25 mouse cellular contexts compared by ENCODE assay signal in genomic region chr5:128360946-128361675, GRCm38 (mm10).
DNase-seq lines count a peak whose midpoint lies in the region; ATAC-seq and TF ChIP-seq lines count a peak whose summit lies in the region.
"Had no signal": no experiment of that assay in that cellular context is flagged by ENCODE, and none has a peak within 500 bp of the region (broad histone marks: within the 10 kb centered on the region; RNA-seq: fewer than 3 reads in every experiment).

No protein-coding gene starts in this region.

- no peaks in the 10 kb centered on the region for H3K9me3 ChIP-seq in E14TG2a.4 (ENCODE audit: low read length)
- H3K9me3 ChIP-seq in neural tube, embryonic 13.5 days, result no peaks in the 10 kb centered on the region
- H3K9me3 ChIP-seq: forebrain, embryonic 13.5 days; heart, embryonic 13.5 days; hindbrain, embryonic 10.5 days; hindbrain, embryonic 15.5 days; midbrain, embryonic 15.5 days; stomach, embryonic 15.5 days had no signal

- WGBS in neural tube, embryonic 13.5 days, result 38% methylated on average over 23 of the region's 23 CpGs

- no peaks in the 10 kb centered on the region for H3K27me3 ChIP-seq in E14TG2a.4 (ENCODE audit: insufficient read depth, low read length)
- peaks cover 4% of the 10 kb centered on the region; the same call in 1 of the 2 replicates for H3K27me3 ChIP-seq in neural tube, embryonic 13.5 days
- H3K27me3 ChIP-seq: forebrain, embryonic 13.5 days; heart, embryonic 13.5 days; hindbrain, embryonic 15.5 days; liver, embryonic 12.5 days; midbrain, embryonic 15.5 days; stomach, embryonic 15.5 days had no signal

- no peak for ATAC-seq in neural tube, embryonic 13.5 days (ENCODE audit: low read depth)
- ATAC-seq: forebrain, embryonic 13.5 days; inflammation-experienced regulatory T-cells, adult 6 months; liver, embryonic 12.5 days; liver, postnatal 0 days; midbrain, embryonic 15.5 days had no signal

- H3K4me1 ChIP-seq in E14TG2a.4 (replicated peaks; ENCODE audit: low read depth, low read length), result no peaks in the 10 kb centered on the region
- peaks cover 11% of the 10 kb centered on the region for H3K4me1 ChIP-seq in neural tube, embryonic 13.5 days (replicated peaks)
- H3K4me1 ChIP-seq: forebrain, embryonic 13.5 days; heart, embryonic 13.5 days; hindbrain, embryonic 10.5 days; hindbrain, embryonic 15.5 days; liver, embryonic 12.5 days; midbrain, embryonic 15.5 days; stomach, embryonic 15.5 days had no signal

- H3K9ac ChIP-seq in neural tube, embryonic 13.5 days, result no peak overlapping the region
- H3K9ac ChIP-seq: forebrain, embryonic 13.5 days; heart, embryonic 13.5 days; hindbrain, embryonic 15.5 days; liver, embryonic 12.5 days; liver, postnatal 0 days; midbrain, embryonic 15.5 days; stomach, embryonic 15.5 days had no signal

- H3K36me3 ChIP-seq in E14TG2a.4 (ENCODE audit: insufficient read depth, low read length), result no peaks in the 10 kb centered on the region
- H3K36me3 ChIP-seq in neural tube, embryonic 13.5 days, result no peaks in the 10 kb centered on the region
- H3K36me3 ChIP-seq: heart, embryonic 13.5 days; hindbrain, embryonic 10.5 days; hindbrain, embryonic 15.5 days; liver, embryonic 12.5 days; midbrain, embryonic 15.5 days; stomach, embryonic 15.5 days had no signal

- intact Hi-C loops in left cerebral cortex, postnatal 14 days (cut with DNase I), result no loop called here

- H3K4me2 ChIP-seq in neural tube, embryonic 13.5 days, result peak overlapping the region; percentile 31; the same call in 1 of the 2 replicates
- H3K4me2 ChIP-seq: forebrain, embryonic 13.5 days; heart, embryonic 13.5 days; hindbrain, embryonic 15.5 days; liver, embryonic 12.5 days; midbrain, embryonic 15.5 days; stomach, embryonic 15.5 days had no signal

- peak overlapping the region; percentile 26; the same call in 1 of the 2 replicates for H3K4me3 ChIP-seq in E14TG2a.4 (replicated peaks; ENCODE audit: low read length)
- H3K4me3 ChIP-seq in neural tube, embryonic 13.5 days, result no peak overlapping the region
- H3K4me3 ChIP-seq: forebrain, embryonic 13.5 days; heart, embryonic 13.5 days; hindbrain, embryonic 10.5 days; hindbrain, embryonic 15.5 days; liver, embryonic 12.5 days; midbrain, embryonic 15.5 days; stomach, embryonic 15.5 days had no signal

- no peak for TF ChIP-seq CTCF in E14TG2a.4 (conservative IDR thresholded peaks at IDR 0.05; ENCODE audit: low read length)

- H3K27ac ChIP-seq in neural tube, embryonic 13.5 days (replicated peaks), result no peak overlapping the region
- H3K27ac ChIP-seq: forebrain, embryonic 13.5 days; heart, embryonic 13.5 days; hindbrain, embryonic 10.5 days; hindbrain, embryonic 15.5 days; liver, embryonic 12.5 days; midbrain, embryonic 15.5 days; stomach, embryonic 15.5 days had no signal

- DNase-seq in left cerebral cortex, postnatal 14 days (ENCODE audit: low spot score in 2 of 2), result peak; percentile 28 to 30
- DNase-seq in left cerebral cortex, adult 11 months (ENCODE audit: low spot score), result no peak
- DNase-seq in brain, adult 2 months (ENCODE audit: low read depth, low spot score), result peak; percentile 78
- no peak for DNase-seq in cerebellum, postnatal 14 days
- no peak for DNase-seq in Muller cell, postnatal 12 days (ENCODE audit: inconsistent ontology term)
- DNase-seq: adrenal gland, adult 8-10 months; B cell, adult 2 months; cerebellum, adult 8-10 months; cerebellum, postnatal 36 days; heart, postnatal 10 days; kidney, adult 11 months; kidney, postnatal 14 days; liver, postnatal 0 days; retina, postnatal 1 day; thymus, postnatal 14 days had no signal

Comparison
In these comparisons a context has a peak if more than half of its experiments do, and no peak if none do; other contexts are left out.
1. DNase-seq: peak in left cerebral cortex, postnatal 14 days (2 of 2) and brain, adult 2 months (single experiment); none in left cerebral cortex, adult 11 months (single experiment), cerebellum, postnatal 14 days (0 of 2) and Muller cell, postnatal 12 days (single experiment).